Mouse (Mus musculus): ENCODE data around the gene Slc35e4. TPM values are rescaled to one million over a fixed set of nuclear protein-coding genes. Genes with fewer than 3 reads are reported as not detected.

The Slc35e4 gene
- polyA plus RNA-seq, 1 experiment, result 69.6 TPM

GRCm38 (mm10) chr11:3918738-3919137, 4.3 kb upstream of the Slc35e4 start:
- no peaks in the 10 kb centered on the region for H3K79me2 ChIP-seq (ENCODE audit: control insufficient read depth, insufficient read depth)
- H3ac ChIP-seq (ENCODE audit: control insufficient read depth, insufficient read length), result no peak overlapping the region
- TF ChIP-seq MYOG (IDR thresholded peaks at IDR 0.05; ENCODE audit: control insufficient read depth in 1 of 3, insufficient read depth in 1 of 3, insufficient read length in 2 of 3, low read depth in 2 of 3), result no peak
- no peak for TF ChIP-seq TCF12 (IDR thresholded peaks at IDR 0.05; ENCODE audit: insufficient read depth, poor library complexity, severe bottlenecking)
- TF ChIP-seq USF1 (IDR thresholded peaks at IDR 0.05; ENCODE audit: low read depth), result no peak
- no peak for TF ChIP-seq TCF3 (IDR thresholded peaks at IDR 0.05; ENCODE audit: insufficient read length, low read depth)
- TF ChIP-seq POLR2A (IDR thresholded peaks at IDR 0.05; ENCODE audit: insufficient read length, low read depth), result no peak
- TF ChIP-seq MYOD1 (IDR thresholded peaks at IDR 0.05; ENCODE audit: control insufficient read depth in 1 of 3, insufficient read length in 2 of 3, low read depth in 2 of 3), result no peak
- no peak for TF ChIP-seq POLR2AphosphoS2 (IDR thresholded peaks at IDR 0.05; ENCODE audit: insufficient read length, low read depth)
- TF ChIP-seq E2F4 (IDR thresholded peaks at IDR 0.05; ENCODE audit: insufficient read depth), result no peak
- no peak for TF ChIP-seq SRF (IDR thresholded peaks at IDR 0.05; ENCODE audit: control insufficient read depth, insufficient read length, low read depth)
- no peak for TF ChIP-seq CEBPB (IDR thresholded peaks at IDR 0.05; ENCODE audit: insufficient read depth, poor library complexity, severe bottlenecking)
- no peak for TF ChIP-seq MAX (IDR thresholded peaks at IDR 0.05; ENCODE audit: low read depth)
- TF ChIP-seq REST (IDR thresholded peaks at IDR 0.05; ENCODE audit: insufficient read depth, insufficient read length), result no peak
- no peaks in the 10 kb centered on the region for H3K27me3 ChIP-seq (ENCODE audit: control insufficient read depth, insufficient read depth, insufficient read length)
- no peaks in the 10 kb centered on the region for H3K36me3 ChIP-seq (ENCODE audit: control insufficient read depth, insufficient read depth)
- no peak overlapping the region for H3K4me3 ChIP-seq
- no peak overlapping the region for H3K4me2 ChIP-seq (ENCODE audit: low read depth)

GRCm38 (mm10) chr11:3913316-3914108, 952 bp downstream of the Slc35e4 start:
- peak; percentile 88 for TF ChIP-seq POLR2A (IDR thresholded peaks at IDR 0.05; ENCODE audit: insufficient read length, low read depth)
- no peak for TF ChIP-seq USF1 (IDR thresholded peaks at IDR 0.05; ENCODE audit: low read depth)
- TF ChIP-seq CEBPB (IDR thresholded peaks at IDR 0.05; ENCODE audit: insufficient read depth, poor library complexity, severe bottlenecking), result no peak
- TF ChIP-seq MYOG (IDR thresholded peaks at IDR 0.05; ENCODE audit: control insufficient read depth in 1 of 3, insufficient read depth in 1 of 3, insufficient read length in 2 of 3, low read depth in 2 of 3), result peak in 2 of 3 experiments; percentile 25 to 69
- no peak for TF ChIP-seq TCF12 (IDR thresholded peaks at IDR 0.05; ENCODE audit: insufficient read depth, poor library complexity, severe bottlenecking)
- no peak for TF ChIP-seq REST (IDR thresholded peaks at IDR 0.05; ENCODE audit: insufficient read depth, insufficient read length)
- peak; percentile 74 for TF ChIP-seq POLR2AphosphoS2 (IDR thresholded peaks at IDR 0.05; ENCODE audit: insufficient read length, low read depth)
- peak in 1 of 3 experiments; percentile 62 for TF ChIP-seq MYOD1 (IDR thresholded peaks at IDR 0.05; ENCODE audit: control insufficient read depth in 1 of 3, insufficient read length in 2 of 3, low read depth in 2 of 3)
- TF ChIP-seq E2F4 (IDR thresholded peaks at IDR 0.05; ENCODE audit: insufficient read depth), result peak; percentile 51
- H3ac ChIP-seq (ENCODE audit: control insufficient read depth, insufficient read length), result peak overlapping the region; percentile 31
- peaks cover 5% of the 10 kb centered on the region for H3K36me3 ChIP-seq (ENCODE audit: control insufficient read depth, insufficient read depth)
- peaks cover 49% of the 10 kb centered on the region for H3K79me2 ChIP-seq (ENCODE audit: control insufficient read depth, insufficient read depth)
- H3K4me3 ChIP-seq, result peak overlapping the region; percentile 99
- no peaks in the 10 kb centered on the region for H3K27me3 ChIP-seq (ENCODE audit: control insufficient read depth, insufficient read depth, insufficient read length)
- peak overlapping the region; percentile 93 for H3K4me2 ChIP-seq (ENCODE audit: low read depth)

GRCm38 (mm10) chr11:3912875-3913271, 1.6 kb downstream of the Slc35e4 start:
- TF ChIP-seq MYOG (IDR thresholded peaks at IDR 0.05; ENCODE audit: control insufficient read depth in 1 of 3, insufficient read depth in 1 of 3, insufficient read length in 2 of 3, low read depth in 2 of 3) (peak in 1 of 3 experiments; percentile 28), POLR2A (IDR thresholded peaks at IDR 0.05; ENCODE audit: insufficient read length, low read depth) (peak; percentile 42), MYOD1 (IDR thresholded peaks at IDR 0.05; ENCODE audit: control insufficient read depth in 1 of 3, insufficient read length in 2 of 3, low read depth in 2 of 3) (peak in 1 of 3 experiments; percentile 10), POLR2AphosphoS2 (IDR thresholded peaks at IDR 0.05; ENCODE audit: insufficient read length, low read depth) (no peak), USF1 (IDR thresholded peaks at IDR 0.05; ENCODE audit: low read depth) (no peak), MAX (IDR thresholded peaks at IDR 0.05; ENCODE audit: low read depth) (no peak), E2F4 (IDR thresholded peaks at IDR 0.05; ENCODE audit: insufficient read depth) (no peak)

GRCm38 (mm10) chr11:3912100-3912874, 2.2 kb downstream of the Slc35e4 start:
- no peaks in the 10 kb centered on the region for H3K27me3 ChIP-seq (ENCODE audit: control insufficient read depth, insufficient read depth, insufficient read length)
- no peak for TF ChIP-seq SRF (IDR thresholded peaks at IDR 0.05; ENCODE audit: control insufficient read depth, insufficient read length, low read depth)
- peak in 1 of 3 experiments; percentile 33 for TF ChIP-seq MYOD1 (IDR thresholded peaks at IDR 0.05; ENCODE audit: control insufficient read depth in 1 of 3, insufficient read length in 2 of 3, low read depth in 2 of 3)
- TF ChIP-seq POLR2AphosphoS2 (IDR thresholded peaks at IDR 0.05; ENCODE audit: insufficient read length, low read depth), result peak; percentile 75
- no peak for TF ChIP-seq TCF3 (IDR thresholded peaks at IDR 0.05; ENCODE audit: insufficient read length, low read depth)
- peak in 2 of 3 experiments; percentile 0 to 3 for TF ChIP-seq MYOG (IDR thresholded peaks at IDR 0.05; ENCODE audit: control insufficient read depth in 1 of 3, insufficient read depth in 1 of 3, insufficient read length in 2 of 3, low read depth in 2 of 3)
- peak overlapping the region; percentile 93 for H3K4me2 ChIP-seq (ENCODE audit: low read depth)
- H3K79me2 ChIP-seq (ENCODE audit: control insufficient read depth, insufficient read depth), result peaks cover 61% of the 10 kb centered on the region
- H3K36me3 ChIP-seq (ENCODE audit: control insufficient read depth, insufficient read depth), result peaks cover 5% of the 10 kb centered on the region
- H3ac ChIP-seq (ENCODE audit: control insufficient read depth, insufficient read length), result peak overlapping the region; percentile 31
- peak overlapping the region; percentile 99 for H3K4me3 ChIP-seq

More at GRCm38 (mm10) chr11:3912875-3913271, 1.6 kb downstream of the Slc35e4 start:
- Histone ChIP-seq H3K79me2 (ENCODE audit: control insufficient read depth, insufficient read depth) (peaks cover 55% of the 10 kb centered on the region), H3K4me2 (ENCODE audit: low read depth) (peak overlapping the region; percentile 93), H3K27me3 (ENCODE audit: control insufficient read depth, insufficient read depth, insufficient read length) (no peaks in the 10 kb centered on the region), H3ac (ENCODE audit: control insufficient read depth, insufficient read length) (peak overlapping the region; percentile 31), H3K36me3 (ENCODE audit: control insufficient read depth, insufficient read depth) (peaks cover 5% of the 10 kb centered on the region), H3K4me3 (peak overlapping the region; percentile 99)

Data from myocyte (in vitro differentiated cells).